Mouse (Mus musculus): ENCODE data around the gene Sdk2.

Gene Sdk2

GRCm38 (mm10) chr11:113990466-113990865 lies 76.4 kb downstream of the Sdk2 start:
- peak; percentile 73 for DNase-seq (ENCODE audit: low read depth, low spot score)

GRCm38 (mm10) chr11:113990065-113990464 lies 76.8 kb downstream of the Sdk2 start:
- DNase-seq (ENCODE audit: low read depth, low spot score) = no peak

GRCm38 (mm10) chr11:113985826-113986416 lies 80.9 kb downstream of the Sdk2 start:
- DNase-seq (ENCODE audit: low read depth, low spot score) = no peak

GRCm38 (mm10) chr11:113981732-113982503 lies 84.9 kb downstream of the Sdk2 start:
- DNase-seq (ENCODE audit: low read depth, low spot score) = no peak

- DNase-seq (ENCODE audit: low read depth, low spot score) = no peak
Observed at GRCm38 (mm10) chr11:113981088-113981487, 85.8 kb downstream of the Sdk2 start.

- no peak for DNase-seq (ENCODE audit: low read depth, low spot score)
Observed at GRCm38 (mm10) chr11:113978318-113978717, 88.5 kb downstream of the Sdk2 start.

GRCm38 (mm10) chr11:113975667-113975970 lies 91.2 kb downstream of the Sdk2 start:
- no peak for DNase-seq (ENCODE audit: low read depth, low spot score)

- no peak for DNase-seq (ENCODE audit: low read depth, low spot score)
Observed at GRCm38 (mm10) chr11:113974876-113975666, 91.8 kb downstream of the Sdk2 start.

- no peak for DNase-seq (ENCODE audit: low read depth, low spot score)
Observed at GRCm38 (mm10) chr11:113972517-113972872, 94.4 kb downstream of the Sdk2 start.

GRCm38 (mm10) chr11:113971609-113972516 lies 95.0 kb downstream of the Sdk2 start:
- DNase-seq (ENCODE audit: low read depth, low spot score) = peak; percentile 69

GRCm38 (mm10) chr11:113970026-113970425 lies 96.8 kb downstream of the Sdk2 start:
- DNase-seq (ENCODE audit: low read depth, low spot score) = no peak

- DNase-seq (ENCODE audit: low read depth, low spot score) = no peak
Observed at GRCm38 (mm10) chr11:113965214-113965613, 101.6 kb downstream of the Sdk2 start.

GRCm38 (mm10) chr11:113962751-113963150 lies 104.1 kb downstream of the Sdk2 start:
- DNase-seq (ENCODE audit: low read depth, low spot score) = no peak

- no peak for DNase-seq (ENCODE audit: low read depth, low spot score)
Observed at GRCm38 (mm10) chr11:113951616-113951988, 115.2 kb downstream of the Sdk2 start.

GRCm38 (mm10) chr11:113950904-113951615 lies 115.8 kb downstream of the Sdk2 start:
- DNase-seq (ENCODE audit: low read depth, low spot score) = no peak

GRCm38 (mm10) chr11:113948676-113949075 lies 118.2 kb downstream of the Sdk2 start:
- no peak for DNase-seq (ENCODE audit: low read depth, low spot score)

- no peak for DNase-seq (ENCODE audit: low read depth, low spot score)
Observed at GRCm38 (mm10) chr11:113942101-113942735, 124.6 kb downstream of the Sdk2 start.

- DNase-seq (ENCODE audit: low read depth, low spot score) = no peak
Observed at GRCm38 (mm10) chr11:113933678-113934077, 133.2 kb downstream of the Sdk2 start.

- no peak for DNase-seq (ENCODE audit: low read depth, low spot score)
Observed at GRCm38 (mm10) chr11:113932909-113933308, 133.9 kb downstream of the Sdk2 start.

GRCm38 (mm10) chr11:113931701-113932100 lies 135.1 kb downstream of the Sdk2 start:
- no peak for DNase-seq (ENCODE audit: low read depth, low spot score)

- no peak for DNase-seq (ENCODE audit: low read depth, low spot score)
Observed at GRCm38 (mm10) chr11:113930112-113930511, 136.7 kb downstream of the Sdk2 start.
